Mouse (Mus musculus): ENCODE data around the gene Slc25a45. TPM values are rescaled to one million over a fixed set of nuclear protein-coding genes. Genes with fewer than 3 reads are reported as not detected.

Slc25a45 gene
- polyA plus RNA-seq, 1 experiment from 2014 or later, result 3.0 TPM

DNA sequence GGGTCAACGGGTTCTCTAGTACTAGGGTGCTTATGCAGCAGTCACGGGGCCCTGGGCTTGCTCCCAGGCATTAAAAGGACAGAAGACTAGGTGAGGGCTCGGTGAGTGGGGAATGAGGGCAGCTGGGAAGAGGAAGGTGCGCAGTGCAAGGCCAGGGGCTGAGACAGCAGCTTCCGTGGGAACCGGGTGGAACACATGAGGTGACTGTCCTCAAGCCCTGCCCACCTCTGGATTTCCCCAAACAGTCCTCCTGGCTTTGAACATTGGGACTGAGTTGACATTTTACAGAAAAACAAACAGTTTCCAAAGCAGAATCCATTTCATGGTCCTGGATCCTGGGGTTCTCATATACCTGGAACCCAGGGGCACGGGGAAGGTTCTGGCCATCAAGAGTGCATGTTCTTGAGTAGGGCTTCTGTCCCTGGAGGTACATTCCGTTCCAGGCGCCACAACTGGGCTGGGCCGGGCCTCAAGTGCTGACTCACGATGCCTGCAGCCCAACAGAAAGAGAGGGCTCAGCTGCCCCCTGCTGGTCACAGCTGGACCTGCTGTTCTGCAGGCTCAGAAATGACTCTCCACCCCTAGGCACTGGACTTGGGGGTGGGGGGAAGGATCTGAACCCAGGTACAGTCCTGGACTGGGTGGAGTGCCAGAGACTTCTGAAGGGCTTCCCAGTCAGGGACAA is 27.6 kb upstream of the Slc25a45 start:
- DNase-seq (ENCODE audit: low spot score) (peak; percentile 93), ATAC-seq (ENCODE audit: low read depth) (peak; percentile 30)
- Histone ChIP-seq H3K27ac (replicated peaks; ENCODE audit: low read depth, low read length) (0 out of 2 replicates have a peak overlapping the region, but pooled peaks have one; percentile 25), H3K4me2 (ENCODE audit: low read depth, low read length) (peak overlapping the region; percentile 26; the same call in 1 of the 2 replicates), H3K27me3 (replicated peaks; ENCODE audit: control insufficient read depth, insufficient read depth, low read length) (no peaks in the 10 kb centered on the region), H3K4me3 (ENCODE audit: low read depth, low read length) (no peak overlapping the region), H3K9ac (ENCODE audit: low read depth, low read length) (peak overlapping the region; percentile 26; the same call in 1 of the 2 replicates), H3K4me1 (ENCODE audit: control insufficient read depth, insufficient read depth, low read length) (peaks cover 38% of the 10 kb centered on the region), H3K9me3 (ENCODE audit: control insufficient read depth, low read length) (no peaks in the 10 kb centered on the region), H3K36me3 (ENCODE audit: control insufficient read depth, insufficient read depth, low read length) (peaks cover 16% of the 10 kb centered on the region)
- 23% methylated on average over 11 of the region's 11 CpGs for WGBS

DNA sequence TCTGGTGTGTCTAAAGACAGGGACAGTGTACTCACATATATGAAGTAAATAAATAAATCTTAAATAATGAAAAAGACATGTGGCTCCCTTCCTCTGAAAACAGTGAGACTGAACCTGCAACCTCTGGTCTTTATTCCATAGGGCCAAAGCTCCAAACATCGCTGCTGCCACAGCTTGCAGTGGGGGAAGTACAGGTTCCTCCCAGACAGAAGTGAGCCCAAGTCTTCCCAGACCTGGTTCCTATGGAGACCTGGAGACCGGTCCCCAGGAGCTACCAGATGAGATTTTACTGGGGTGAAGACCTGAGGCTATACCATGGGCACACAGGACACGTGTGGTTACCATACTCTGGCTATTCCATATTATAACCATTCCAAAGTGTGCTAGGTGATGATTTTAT is 26.7 kb upstream of the Slc25a45 start:
- Histone ChIP-seq H3K36me3 (ENCODE audit: control insufficient read depth, insufficient read depth, low read length) (peaks cover 25% of the 10 kb centered on the region), H3K9ac (ENCODE audit: low read depth, low read length) (no peak overlapping the region), H3K4me2 (ENCODE audit: low read depth, low read length) (no peak overlapping the region), H3K27me3 (replicated peaks; ENCODE audit: control insufficient read depth, insufficient read depth, low read length) (no peaks in the 10 kb centered on the region), H3K4me1 (ENCODE audit: control insufficient read depth, insufficient read depth, low read length) (peaks cover 36% of the 10 kb centered on the region), H3K4me3 (ENCODE audit: low read depth, low read length) (no peak overlapping the region), H3K27ac (replicated peaks; ENCODE audit: low read depth, low read length) (no peak overlapping the region), H3K9me3 (ENCODE audit: control insufficient read depth, low read length) (no peaks in the 10 kb centered on the region)
- no peak for ATAC-seq (ENCODE audit: low read depth)
- 82% methylated on average over 3 of the region's 3 CpGs for WGBS
- DNase-seq (ENCODE audit: low spot score), result no peak

DNA sequence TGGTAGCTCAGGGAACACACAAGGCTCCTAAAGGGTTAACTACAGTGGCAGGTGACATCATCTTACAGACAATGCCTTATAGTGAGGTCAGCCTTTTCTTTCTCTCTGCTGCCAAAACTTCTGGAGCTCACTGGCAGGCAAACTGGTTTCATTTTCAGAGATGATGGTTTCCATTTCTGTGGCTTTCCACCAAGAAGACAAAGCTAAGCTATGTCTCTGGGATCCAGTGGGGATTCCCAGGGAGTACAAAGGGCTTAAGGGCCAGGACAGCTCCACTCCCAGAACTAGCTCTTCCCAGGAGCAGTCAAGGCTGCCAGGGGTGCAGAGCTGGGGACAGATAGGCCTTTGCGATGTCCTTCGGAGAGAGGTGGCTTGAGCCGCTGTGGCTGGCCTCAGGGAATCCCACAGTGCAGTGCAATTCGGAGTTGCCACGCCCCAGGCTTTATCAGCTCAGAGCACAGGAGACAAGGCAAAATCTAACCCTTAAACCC is 26.1 kb upstream of the Slc25a45 start:
- Histone ChIP-seq H3K4me2 (ENCODE audit: low read depth, low read length) (no peak overlapping the region), H3K4me1 (ENCODE audit: control insufficient read depth, insufficient read depth, low read length) (peaks cover 36% of the 10 kb centered on the region), H3K27me3 (replicated peaks; ENCODE audit: control insufficient read depth, insufficient read depth, low read length) (no peaks in the 10 kb centered on the region), H3K9ac (ENCODE audit: low read depth, low read length) (no peak overlapping the region), H3K36me3 (ENCODE audit: control insufficient read depth, insufficient read depth, low read length) (peaks cover 32% of the 10 kb centered on the region), H3K9me3 (ENCODE audit: control insufficient read depth, low read length) (no peaks in the 10 kb centered on the region), H3K27ac (replicated peaks; ENCODE audit: low read depth, low read length) (no peak overlapping the region; the same call in 1 of the 2 replicates), H3K4me3 (ENCODE audit: low read depth, low read length) (no peak overlapping the region)
- no peak for ATAC-seq (ENCODE audit: low read depth)
- no peak for DNase-seq (ENCODE audit: low spot score)
- WGBS, result 72% methylated on average over 5 of the region's 5 CpGs

DNA sequence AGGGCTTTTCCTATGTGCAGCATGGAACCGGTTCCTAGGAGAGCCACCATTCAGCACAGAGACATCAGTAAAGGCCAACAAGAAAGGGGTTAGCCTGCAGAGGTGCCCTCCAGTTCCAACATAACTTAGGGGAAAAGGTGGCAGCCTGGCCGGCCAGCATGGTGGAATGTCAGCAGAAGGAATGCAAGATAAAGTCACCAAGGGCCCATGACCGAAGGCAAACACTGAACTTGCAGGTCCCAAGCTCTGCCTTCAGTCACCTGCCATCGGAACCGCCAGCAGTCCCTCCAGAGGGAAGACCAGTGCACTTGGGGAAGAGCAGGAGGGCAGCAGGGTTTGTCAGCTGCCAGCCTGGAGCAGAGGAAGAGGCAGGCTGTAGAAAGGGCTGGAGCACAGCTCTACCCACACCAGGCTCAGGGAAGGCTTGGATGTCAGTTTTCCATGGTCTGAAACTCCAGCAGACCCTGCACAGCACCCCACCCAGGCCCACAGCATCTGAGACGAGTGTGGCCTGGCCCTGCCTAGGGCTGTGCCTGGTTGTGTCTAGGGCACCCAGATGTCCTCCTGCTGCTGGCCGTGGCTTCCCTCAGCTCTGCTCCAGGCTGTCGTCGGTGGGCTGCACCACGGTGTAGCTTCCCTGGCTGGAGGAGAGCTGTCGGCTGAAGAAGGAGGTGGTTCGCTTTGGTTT is 25.4 kb upstream of the Slc25a45 start:
- WGBS, result 87% methylated on average over 12 of the region's 12 CpGs
- H3K27me3 ChIP-seq (replicated peaks; ENCODE audit: control insufficient read depth, insufficient read depth, low read length), result no peaks in the 10 kb centered on the region
- H3K9ac ChIP-seq (ENCODE audit: low read depth, low read length), result 0 out of 2 replicates have a peak overlapping the region, but pooled peaks have one; percentile 37
- no peak overlapping the region; the same call in 1 of the 2 replicates for H3K27ac ChIP-seq (replicated peaks; ENCODE audit: low read depth, low read length)
- ATAC-seq (ENCODE audit: low read depth) (no peak), DNase-seq (ENCODE audit: low spot score) (no peak)
- H3K9me3 ChIP-seq (ENCODE audit: control insufficient read depth, low read length), result no peaks in the 10 kb centered on the region
- H3K4me3 ChIP-seq (ENCODE audit: low read depth, low read length), result no peak overlapping the region
- peaks cover 38% of the 10 kb centered on the region for H3K36me3 ChIP-seq (ENCODE audit: control insufficient read depth, insufficient read depth, low read length)
- H3K4me2 ChIP-seq (ENCODE audit: low read depth, low read length), result no peak overlapping the region
- H3K4me1 ChIP-seq (ENCODE audit: control insufficient read depth, insufficient read depth, low read length), result peaks cover 29% of the 10 kb centered on the region

DNA sequence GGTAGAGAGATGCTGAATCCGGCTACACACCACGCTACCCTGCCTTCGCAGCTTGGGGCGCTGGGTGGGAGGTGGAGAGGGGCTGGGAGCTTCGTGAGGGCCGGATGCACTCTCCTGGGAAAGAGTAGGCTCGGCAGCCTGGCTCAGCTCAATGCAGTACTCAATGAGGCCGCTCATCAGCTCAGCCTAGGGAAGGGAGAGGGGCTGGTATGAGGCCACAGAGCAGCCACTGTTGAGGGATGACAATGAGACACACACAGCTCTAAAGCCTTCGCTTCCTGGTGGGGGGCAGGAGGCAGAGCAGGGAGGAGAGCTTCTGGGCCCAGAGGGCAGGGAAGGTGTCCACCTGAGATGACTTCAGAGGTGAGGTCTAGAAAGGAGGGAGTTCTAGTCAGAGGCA is 21.0 kb upstream of the Slc25a45 start:
- Histone ChIP-seq H3K4me2 (ENCODE audit: low read depth, low read length) (no peak overlapping the region), H3K4me1 (ENCODE audit: control insufficient read depth, insufficient read depth, low read length) (no peaks in the 10 kb centered on the region), H3K27ac (replicated peaks; ENCODE audit: low read depth, low read length) (no peak overlapping the region), H3K9ac (ENCODE audit: low read depth, low read length) (no peak overlapping the region), H3K4me3 (ENCODE audit: low read depth, low read length) (no peak overlapping the region), H3K27me3 (replicated peaks; ENCODE audit: control insufficient read depth, insufficient read depth, low read length) (no peaks in the 10 kb centered on the region), H3K9me3 (ENCODE audit: control insufficient read depth, low read length) (no peaks in the 10 kb centered on the region), H3K36me3 (ENCODE audit: control insufficient read depth, insufficient read depth, low read length) (peaks cover 75% of the 10 kb centered on the region)
- 66% methylated on average over 9 of the region's 9 CpGs for WGBS
- DNase-seq (ENCODE audit: low spot score) (no peak), ATAC-seq (ENCODE audit: low read depth) (no peak)

DNA sequence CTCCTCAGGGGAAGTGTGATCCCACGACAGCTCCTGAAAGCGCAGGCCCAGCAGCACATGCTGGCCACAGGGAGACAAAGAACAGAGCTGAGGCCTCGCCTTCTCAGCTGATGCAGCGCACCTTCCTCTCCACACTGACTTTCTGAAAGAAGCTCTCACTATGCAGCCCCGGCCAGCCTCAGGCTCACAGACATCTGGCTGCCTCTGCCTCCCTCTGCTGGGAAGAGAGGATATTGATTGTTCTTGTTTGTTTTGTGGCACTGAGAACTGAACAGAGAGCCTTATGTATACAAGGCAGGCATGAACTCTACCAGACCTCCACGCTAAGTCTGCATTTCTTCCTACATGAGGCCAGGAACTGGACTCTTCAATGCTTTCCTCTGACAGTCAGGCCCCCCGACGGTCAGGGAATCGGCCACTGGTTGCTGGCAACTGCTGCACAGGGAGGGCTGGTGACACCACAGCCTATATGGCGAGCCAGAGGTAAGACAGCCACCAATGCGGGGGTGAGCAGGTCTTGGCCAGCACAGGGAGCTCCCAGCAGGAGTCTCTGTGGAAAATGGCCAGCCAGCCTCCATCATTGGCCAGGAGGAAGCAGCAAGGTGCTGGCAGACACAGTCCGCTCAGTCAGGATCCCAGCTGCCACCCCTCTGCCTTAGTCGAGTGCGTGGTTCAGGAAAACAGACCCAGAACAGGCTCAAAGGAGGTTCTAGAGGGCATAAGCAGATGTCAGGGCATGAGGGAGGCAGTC is 15.1 kb upstream of the Slc25a45 start:
- Histone ChIP-seq H3K9ac (ENCODE audit: low read depth, low read length) (no peak overlapping the region), H3K27ac (replicated peaks; ENCODE audit: low read depth, low read length) (no peak overlapping the region), H3K36me3 (ENCODE audit: control insufficient read depth, insufficient read depth, low read length) (peaks cover 91% of the 10 kb centered on the region), H3K4me2 (ENCODE audit: low read depth, low read length) (no peak overlapping the region), H3K4me3 (ENCODE audit: low read depth, low read length) (no peak overlapping the region), H3K9me3 (ENCODE audit: control insufficient read depth, low read length) (0 out of 2 replicates have a peak, but pooled peaks cover 3% of the 10 kb centered on the region), H3K27me3 (replicated peaks; ENCODE audit: control insufficient read depth, insufficient read depth, low read length) (no peaks in the 10 kb centered on the region), H3K4me1 (ENCODE audit: control insufficient read depth, insufficient read depth, low read length) (no peaks in the 10 kb centered on the region)
- 96% methylated on average over 14 of the region's 14 CpGs for WGBS
- ATAC-seq (ENCODE audit: low read depth) (no peak), DNase-seq (ENCODE audit: low spot score) (no peak)

DNA sequence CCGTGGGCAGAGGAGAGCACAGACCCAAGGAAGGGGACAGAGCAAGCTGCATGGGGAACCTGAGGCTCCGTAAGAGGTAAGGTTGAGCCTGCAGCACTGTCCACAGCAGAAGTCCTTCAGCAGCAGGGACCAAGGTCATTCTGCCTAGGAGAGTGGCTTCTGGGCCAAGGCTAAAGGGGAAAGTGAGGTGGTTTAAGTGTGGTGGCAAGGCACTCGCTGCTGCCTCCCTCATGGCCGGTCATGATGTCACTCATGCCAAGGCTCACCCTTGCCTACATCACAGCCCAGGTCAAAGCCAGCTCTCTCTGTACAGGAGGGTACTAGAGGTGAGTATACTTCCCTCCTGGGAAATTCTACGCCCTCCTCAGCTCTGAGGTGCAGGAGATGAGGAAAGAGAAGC is 13.8 kb upstream of the Slc25a45 start:
- Histone ChIP-seq H3K4me3 (ENCODE audit: low read depth, low read length) (no peak overlapping the region), H3K27ac (replicated peaks; ENCODE audit: low read depth, low read length) (no peak overlapping the region), H3K9ac (ENCODE audit: low read depth, low read length) (no peak overlapping the region), H3K4me2 (ENCODE audit: low read depth, low read length) (no peak overlapping the region), H3K27me3 (replicated peaks; ENCODE audit: control insufficient read depth, insufficient read depth, low read length) (no peaks in the 10 kb centered on the region), H3K4me1 (ENCODE audit: control insufficient read depth, insufficient read depth, low read length) (no peaks in the 10 kb centered on the region), H3K9me3 (ENCODE audit: control insufficient read depth, low read length) (0 out of 2 replicates have a peak, but pooled peaks cover 3% of the 10 kb centered on the region), H3K36me3 (ENCODE audit: control insufficient read depth, insufficient read depth, low read length) (peaks cover 91% of the 10 kb centered on the region)
- WGBS, result 96% methylated on average over 5 of the region's 5 CpGs
- DNase-seq (ENCODE audit: low spot score), result no peak
- ATAC-seq (ENCODE audit: low read depth), result no peak

DNA sequence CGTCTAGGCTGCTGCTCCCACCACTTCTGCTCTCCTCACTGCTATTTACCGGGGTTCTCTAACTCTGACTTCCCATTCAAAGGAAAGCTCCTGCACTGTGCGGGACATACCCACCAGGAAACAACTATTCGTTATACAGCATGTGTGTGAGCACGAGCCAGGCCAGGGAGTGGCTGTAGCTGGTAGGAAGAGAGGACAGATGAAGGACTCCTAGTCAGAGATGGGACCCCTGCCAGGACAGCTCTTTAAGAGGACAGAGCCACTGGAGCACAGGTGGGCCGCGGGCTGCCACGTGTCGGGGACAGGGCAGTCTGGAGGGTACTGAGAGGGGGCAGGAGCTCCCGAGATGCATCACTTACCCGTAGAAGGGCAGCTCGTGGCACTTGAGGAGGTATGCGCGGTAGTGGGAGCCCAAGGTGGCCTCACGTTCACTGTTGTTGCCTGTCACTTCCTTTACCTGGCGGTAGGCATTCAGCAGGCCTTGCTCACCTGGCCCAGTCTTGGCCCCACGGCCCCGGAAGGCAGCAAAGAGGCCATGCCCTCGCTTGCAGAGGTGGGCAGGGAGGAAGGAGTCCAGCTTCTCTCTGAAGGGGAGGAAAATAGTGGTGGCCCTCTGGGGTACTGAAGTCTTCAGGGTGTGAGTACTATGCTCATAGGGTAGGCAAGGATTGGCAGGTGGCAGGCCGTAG is 12.8 kb upstream of the Slc25a45 start:
- no peak overlapping the region for H3K4me3 ChIP-seq (ENCODE audit: low read depth, low read length)
- peaks cover 86% of the 10 kb centered on the region for H3K36me3 ChIP-seq (ENCODE audit: control insufficient read depth, insufficient read depth, low read length)
- DNase-seq (ENCODE audit: low spot score) (no peak), ATAC-seq (ENCODE audit: low read depth) (no peak)
- H3K27me3 ChIP-seq (replicated peaks; ENCODE audit: control insufficient read depth, insufficient read depth, low read length), result no peaks in the 10 kb centered on the region
- 91% methylated on average over 20 of the region's 20 CpGs for WGBS
- H3K4me1 ChIP-seq (ENCODE audit: control insufficient read depth, insufficient read depth, low read length), result no peaks in the 10 kb centered on the region
- no peak overlapping the region; the same call in 1 of the 2 replicates for H3K9ac ChIP-seq (ENCODE audit: low read depth, low read length)
- 0 out of 2 replicates have a peak, but pooled peaks cover 3% of the 10 kb centered on the region for H3K9me3 ChIP-seq (ENCODE audit: control insufficient read depth, low read length)
- H3K27ac ChIP-seq (replicated peaks; ENCODE audit: low read depth, low read length), result no peak overlapping the region
- no peak overlapping the region for H3K4me2 ChIP-seq (ENCODE audit: low read depth, low read length)

All from embryonic facial prominence, embryonic 14.5 days (tissue).